Mouse (Mus musculus): Measurements from ENCODE around the gene Trafd1. TPM values are rescaled to one million over a fixed set of nuclear protein-coding genes. Genes with fewer than 3 reads are reported as not detected.
A peak's percentile ranks its signal among the peaks of the same experiment; 100 is the strongest.

The Trafd1 gene
- polyA plus RNA-seq, 1 experiment from 2014 or later: 119 TPM

DNA sequence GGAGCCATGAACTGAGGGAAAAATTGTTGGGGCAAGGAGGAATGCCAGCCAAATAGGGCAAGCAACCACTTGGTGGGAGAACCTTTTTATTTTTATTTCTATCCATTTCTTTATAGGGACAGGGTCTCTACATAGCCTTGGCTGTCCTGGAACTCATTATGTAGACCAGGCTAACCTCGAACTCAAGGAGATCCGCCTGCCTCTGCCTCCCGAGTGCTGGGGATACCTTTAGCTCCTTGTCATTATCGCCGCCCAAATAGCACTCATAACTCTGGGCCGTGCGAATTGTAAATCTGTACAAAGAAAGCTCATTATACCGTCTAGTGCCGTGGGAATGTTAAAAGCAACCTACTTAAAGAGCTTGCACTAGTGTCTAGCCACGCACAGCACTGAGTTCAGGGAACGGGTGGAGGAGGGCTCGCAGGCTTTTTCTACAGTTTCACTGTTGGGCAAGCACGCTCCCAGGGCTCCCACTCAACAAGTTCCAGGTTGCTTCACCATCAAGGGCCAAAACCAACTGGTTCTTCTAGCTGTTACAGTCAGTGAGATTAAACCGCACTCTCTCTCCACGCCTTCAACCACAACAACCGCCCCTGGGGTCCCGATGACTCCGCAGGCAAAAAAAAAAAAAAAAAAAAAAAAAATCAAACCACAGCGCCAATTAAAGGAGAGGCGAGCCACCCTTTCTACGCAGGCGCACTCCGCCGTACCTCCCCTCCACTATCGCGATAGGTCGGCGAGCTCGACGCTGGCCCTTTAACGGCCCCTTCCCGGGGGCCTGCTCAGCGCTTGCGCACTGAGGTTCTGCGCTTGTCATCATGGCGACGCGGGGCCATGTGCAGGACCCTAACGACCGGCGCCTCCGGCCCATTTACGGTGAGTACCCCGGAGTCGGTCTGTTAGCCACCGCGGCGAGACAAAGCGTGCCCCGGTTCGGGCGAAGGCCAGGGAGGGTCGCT lies 12.0 kb upstream of the Trafd1 start, which contains the start of gene Naa25:
Gene Naa25, plus strand, starts transcription at position 750 of the 959 bp plus-strand sequence.
- ATAC-seq (ENCODE audit: low read depth): peak; percentile 96
- Histone ChIP-seq H3K36me3 (peaks cover 10% of the 10 kb centered on the region), H3K4me2 (peak within 1 kb of the TSS; percentile 97), H3K9ac (peak within 1 kb of the TSS; percentile 91), H3K4me1 (replicated peaks) (peaks cover 30% of the 10 kb centered on the region), H3K27ac (replicated peaks) (peak within 1 kb of the TSS; percentile 83), H3K4me3 (peak within 1 kb of the TSS; percentile 96), H3K27me3 (no peaks in the 10 kb centered on the region), H3K9me3 (no peaks in the 10 kb centered on the region)
- 10% methylated on average over 53 of the region's 53 CpGs for WGBS

DNA sequence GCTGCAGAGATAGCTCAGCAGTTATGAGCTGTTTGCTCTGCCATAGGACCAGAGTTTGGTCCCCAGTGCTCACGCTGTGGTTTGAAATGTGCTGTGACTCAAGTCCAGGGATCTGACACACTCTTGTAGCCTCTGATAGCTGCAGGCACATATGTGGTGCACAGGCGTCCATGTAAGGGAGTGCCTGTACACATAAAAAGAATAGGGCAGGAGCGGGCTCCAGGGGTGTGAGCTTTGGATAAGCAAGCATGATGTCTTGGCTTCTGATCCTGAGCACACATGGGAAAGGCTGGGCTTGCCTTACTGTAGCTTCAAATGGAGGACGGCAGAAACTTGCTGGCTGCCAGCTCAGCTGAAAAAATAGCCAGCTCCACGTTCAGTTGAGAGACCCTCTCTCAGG lies 10.2 kb upstream of the Trafd1 start:
- Histone ChIP-seq H3K9me3 (no peaks in the 10 kb centered on the region), H3K27me3 (no peaks in the 10 kb centered on the region), H3K27ac (replicated peaks) (no peak overlapping the region), H3K4me1 (replicated peaks) (peaks cover 24% of the 10 kb centered on the region), H3K4me2 (no peak overlapping the region), H3K36me3 (no peaks in the 10 kb centered on the region), H3K4me3 (no peak overlapping the region), H3K9ac (no peak overlapping the region)
- 86% methylated on average over 5 of the region's 5 CpGs for WGBS
- no peak for ATAC-seq (ENCODE audit: low read depth)

DNA sequence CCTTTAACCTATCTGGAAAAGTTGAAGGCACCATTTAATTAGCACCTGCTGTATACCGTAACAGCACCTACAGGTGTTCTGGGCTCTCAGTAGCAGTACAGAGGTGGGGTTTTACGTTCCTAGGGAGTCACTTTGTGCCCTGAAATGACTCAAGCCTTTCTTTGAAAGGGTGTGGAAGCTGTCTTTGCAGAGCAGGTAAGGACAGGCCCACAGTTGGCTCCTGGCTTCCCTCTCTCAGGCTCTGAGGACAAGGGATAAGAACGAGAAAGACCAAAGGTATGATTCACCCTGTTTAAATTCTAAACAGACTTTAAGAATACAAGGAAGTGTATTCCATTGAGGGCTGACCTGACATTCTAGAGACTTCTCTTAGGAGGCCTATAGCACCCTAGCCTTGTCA lies 8.0 kb upstream of the Trafd1 start:
- ATAC-seq (ENCODE audit: low read depth): no peak
- Histone ChIP-seq H3K9me3 (no peaks in the 10 kb centered on the region), H3K9ac (no peak overlapping the region)

DNA sequence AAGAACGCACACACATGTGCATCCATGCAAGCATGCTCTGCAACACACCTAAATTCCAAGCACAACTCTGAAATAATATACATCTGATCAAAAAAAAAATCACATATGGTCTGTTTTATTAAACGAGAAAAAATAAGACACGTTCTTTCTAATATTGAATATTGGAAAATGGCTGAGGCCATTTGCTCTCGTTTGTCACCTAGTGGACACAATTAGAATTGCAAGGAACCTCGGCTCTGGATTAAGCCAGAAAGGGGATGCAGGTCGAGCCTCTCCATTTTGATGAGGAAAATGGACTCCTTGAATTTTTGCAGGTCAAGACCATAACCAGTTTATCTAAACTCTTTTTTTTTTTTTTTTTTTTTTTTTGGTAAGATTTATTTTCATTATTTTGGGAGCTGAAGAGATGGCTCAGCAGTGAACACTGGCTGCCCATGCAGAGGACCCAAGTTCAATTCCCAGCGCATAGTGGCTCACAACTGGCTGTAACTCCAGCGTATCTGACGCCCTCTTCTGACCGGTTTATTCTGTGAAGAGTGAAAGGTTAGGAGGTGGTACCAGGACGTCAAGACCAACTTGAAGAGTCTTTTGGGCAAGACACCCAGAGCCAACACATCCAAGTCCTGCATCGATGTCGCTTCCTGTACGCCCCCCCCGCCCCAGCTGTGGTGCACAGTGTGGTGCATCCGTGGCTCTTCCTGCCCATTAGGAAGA lies 7.4 kb upstream of the Trafd1 start:
- Histone ChIP-seq H3K9me3 (no peaks in the 10 kb centered on the region), H3K27me3 (no peaks in the 10 kb centered on the region), H3K4me3 (no peak overlapping the region), H3K36me3 (no peaks in the 10 kb centered on the region), H3K27ac (replicated peaks) (no peak overlapping the region), H3K4me2 (no peak overlapping the region), H3K4me1 (replicated peaks) (peaks cover 6% of the 10 kb centered on the region), H3K9ac (no peak overlapping the region)
- no peak for ATAC-seq (ENCODE audit: low read depth)
- WGBS: 59% methylated on average over 16 of the region's 16 CpGs

More for the DNA sequence above, 8.0 kb upstream of the Trafd1 start:
- Histone ChIP-seq H3K36me3 (no peaks in the 10 kb centered on the region), H3K27ac (replicated peaks) (no peak overlapping the region), H3K27me3 (no peaks in the 10 kb centered on the region), H3K4me3 (no peak overlapping the region), H3K4me2 (no peak overlapping the region), H3K4me1 (replicated peaks) (peaks cover 6% of the 10 kb centered on the region)
- WGBS: 86% methylated on average over 3 of the region's 3 CpGs

DNA sequence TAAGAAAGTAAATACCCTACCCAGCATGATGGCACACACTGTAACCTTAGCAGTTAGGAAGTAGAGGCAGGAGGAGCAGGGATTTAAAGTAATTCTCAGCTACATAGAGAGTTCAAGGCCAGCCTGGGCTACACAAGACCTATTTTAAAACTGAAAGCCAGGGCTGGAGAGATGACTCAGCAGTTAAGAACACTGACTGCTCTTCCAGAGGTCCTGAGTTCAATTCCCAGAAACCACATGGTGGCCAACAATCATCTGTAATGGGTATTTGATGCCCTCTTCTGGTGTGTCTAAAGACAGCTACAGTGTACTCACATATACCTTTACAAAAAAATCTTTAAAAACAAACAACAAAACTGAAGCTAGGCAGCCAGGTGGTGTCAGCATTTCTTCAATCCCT lies 4.3 kb upstream of the Trafd1 start:
- H3K27ac ChIP-seq (replicated peaks): no peak overlapping the region
- H3K4me3 ChIP-seq: no peak overlapping the region
- no peaks in the 10 kb centered on the region for H3K36me3 ChIP-seq
- H3K4me1 ChIP-seq (replicated peaks): peaks cover 9% of the 10 kb centered on the region
- H3K27me3 ChIP-seq: no peaks in the 10 kb centered on the region; the same call in 1 of the 2 replicates
- no peak overlapping the region for H3K9ac ChIP-seq
- H3K9me3 ChIP-seq: no peaks in the 10 kb centered on the region
- no peak for ATAC-seq (ENCODE audit: low read depth)
- H3K4me2 ChIP-seq: no peak overlapping the region

DNA sequence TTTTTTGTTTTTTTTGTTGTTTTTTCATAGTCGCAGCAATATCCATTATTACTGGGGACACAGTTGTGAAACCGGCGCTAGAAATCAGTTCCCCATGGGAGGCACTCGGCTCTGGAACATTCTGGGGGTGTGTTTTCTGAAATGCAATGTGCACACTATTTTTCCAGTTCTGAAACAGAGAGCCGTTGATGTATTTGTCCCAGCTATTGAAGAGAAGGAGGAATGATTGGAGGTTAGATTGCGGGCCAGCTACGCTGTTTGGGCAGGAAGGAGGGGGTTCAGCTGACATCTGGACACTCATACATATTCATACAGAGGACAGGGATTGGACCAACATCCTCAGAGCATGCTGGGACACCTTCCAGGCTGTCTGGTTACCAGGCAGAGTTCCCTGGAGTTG lies 3.7 kb upstream of the Trafd1 start:
- ATAC-seq (ENCODE audit: low read depth): no peak
- WGBS: 47% methylated on average over 7 of the region's 7 CpGs
- Histone ChIP-seq H3K9me3 (no peaks in the 10 kb centered on the region), H3K27ac (replicated peaks) (no peak overlapping the region), H3K4me1 (replicated peaks) (peaks cover 15% of the 10 kb centered on the region), H3K4me3 (no peak overlapping the region), H3K36me3 (no peaks in the 10 kb centered on the region), H3K9ac (no peak overlapping the region), H3K4me2 (no peak overlapping the region), H3K27me3 (no peaks in the 10 kb centered on the region; the same call in 1 of the 2 replicates)

DNA sequence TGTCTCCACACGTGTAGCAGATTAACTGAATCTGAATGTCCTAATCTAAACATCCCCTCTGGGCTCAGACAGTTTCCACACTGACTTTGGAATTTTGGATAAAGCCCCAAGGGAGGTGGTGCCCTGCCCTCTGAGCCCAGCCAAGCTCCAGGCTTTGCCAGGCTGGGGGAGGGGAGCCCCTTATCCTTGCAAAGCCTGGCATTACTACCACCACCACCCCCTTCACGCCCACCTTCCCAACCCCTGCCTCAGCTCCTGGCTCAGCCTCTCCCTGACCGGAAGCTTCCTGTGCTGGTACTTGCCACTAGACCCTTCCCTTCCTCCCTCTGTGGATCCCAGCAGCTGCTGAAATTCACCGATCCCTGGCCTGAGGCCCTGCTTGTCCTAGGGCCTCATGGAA lies 1.7 kb upstream of the Trafd1 start:
- no peak overlapping the region for H3K9ac ChIP-seq
- no peaks in the 10 kb centered on the region; the same call in 1 of the 2 replicates for H3K27me3 ChIP-seq
- no peak overlapping the region for H3K4me3 ChIP-seq
- no peak for ATAC-seq (ENCODE audit: low read depth)
- H3K4me1 ChIP-seq (replicated peaks): peaks cover 32% of the 10 kb centered on the region
- 0 out of 2 replicates have a peak, but pooled peaks cover 1% of the 10 kb centered on the region for H3K36me3 ChIP-seq
- H3K27ac ChIP-seq (replicated peaks): no peak overlapping the region
- H3K4me2 ChIP-seq: no peak overlapping the region
- 71% methylated on average over 4 of the region's 4 CpGs for WGBS
- no peaks in the 10 kb centered on the region for H3K9me3 ChIP-seq

DNA sequence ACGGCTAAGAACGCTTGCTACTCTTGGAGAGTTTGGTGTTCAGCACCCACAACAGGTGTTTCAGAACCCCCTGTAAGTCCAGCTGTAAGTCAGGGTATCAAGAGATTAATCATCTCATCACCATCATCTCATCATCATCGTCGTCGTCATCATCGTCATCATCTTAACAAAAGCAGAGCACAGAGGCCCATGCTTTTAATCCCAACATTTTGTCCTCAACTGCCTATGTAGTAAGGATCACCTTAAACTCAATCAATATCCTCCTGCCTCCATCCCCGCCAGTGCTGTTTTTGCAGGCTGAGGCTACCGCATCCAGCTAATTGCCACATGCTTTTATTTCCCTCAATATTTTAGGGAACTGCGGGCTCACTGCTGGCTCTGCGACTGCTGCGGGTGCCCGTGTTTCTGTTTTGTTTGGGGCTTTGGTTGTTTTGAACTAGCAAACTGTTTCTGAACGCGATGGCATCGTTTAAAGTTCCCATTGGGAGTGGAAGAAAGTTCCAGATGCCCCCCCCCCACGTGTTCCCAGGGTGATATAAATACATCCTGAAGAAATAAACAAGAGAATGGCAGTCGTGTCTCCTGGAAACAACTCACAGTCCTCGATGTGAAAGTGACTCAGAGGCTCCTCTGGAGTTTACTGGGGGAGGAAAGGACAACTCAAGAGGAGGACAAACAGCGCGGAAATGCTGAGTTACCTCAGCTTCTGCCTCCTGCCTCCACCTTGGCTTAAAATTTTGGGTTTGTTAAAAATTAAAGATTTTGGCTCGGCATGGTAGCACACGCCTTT lies 883 bp upstream of the Trafd1 start:
- H3K4me1 ChIP-seq (replicated peaks): peaks cover 32% of the 10 kb centered on the region
- H3K4me3 ChIP-seq: peak overlapping the region; percentile 80
- peak overlapping the region; percentile 61 for H3K4me2 ChIP-seq
- peak overlapping the region; percentile 88; the same call in 1 of the 2 replicates for H3K27ac ChIP-seq (replicated peaks)
- peak overlapping the region; percentile 91 for H3K9ac ChIP-seq
- no peaks in the 10 kb centered on the region; the same call in 1 of the 2 replicates for H3K27me3 ChIP-seq
- H3K36me3 ChIP-seq: peaks cover 9% of the 10 kb centered on the region
- WGBS: 32% methylated on average over 22 of the region's 22 CpGs
- H3K9me3 ChIP-seq: no peaks in the 10 kb centered on the region
- no peak for ATAC-seq (ENCODE audit: low read depth)

DNA sequence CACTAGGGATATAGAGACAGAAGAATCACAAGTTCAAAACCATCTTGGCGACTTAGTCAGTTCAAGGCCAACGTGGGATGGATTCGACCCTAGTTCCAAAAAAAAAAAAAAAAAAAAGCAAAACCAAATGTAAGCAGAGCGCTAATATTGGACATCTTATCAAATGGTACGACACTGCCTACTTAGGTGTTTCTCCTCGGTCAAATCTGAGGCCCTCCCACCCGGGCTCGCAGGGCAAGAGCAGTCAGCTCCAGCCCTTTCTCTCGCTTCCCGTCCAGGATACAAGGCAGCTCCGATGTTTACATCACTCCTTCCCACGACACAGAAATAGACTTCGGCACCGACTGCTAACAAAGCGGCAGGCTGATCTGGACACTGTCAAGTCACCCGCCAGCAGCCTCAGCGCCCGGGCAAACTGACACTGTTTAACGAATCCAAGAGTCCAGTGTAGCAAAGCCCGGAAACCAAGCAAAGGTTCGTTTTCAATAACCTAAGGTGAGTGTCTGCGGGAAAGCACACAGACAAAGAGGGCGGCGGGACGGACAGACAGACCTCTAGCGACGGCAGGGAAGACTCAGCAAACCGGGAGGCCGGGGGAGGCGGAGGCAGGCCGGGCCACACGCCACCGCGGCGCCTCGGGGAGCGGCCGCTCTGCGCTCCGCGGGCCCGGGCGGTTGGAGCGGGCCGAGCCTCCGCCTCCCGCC lies 523 bp downstream of the Trafd1 start:
- Histone ChIP-seq H3K36me3 (peaks cover 23% of the 10 kb centered on the region), H3K4me1 (replicated peaks) (peaks cover 32% of the 10 kb centered on the region), H3K4me3 (peak overlapping the region; percentile 80), H3K4me2 (peak overlapping the region; percentile 61), H3K27me3 (no peaks in the 10 kb centered on the region; the same call in 1 of the 2 replicates), H3K9me3 (no peaks in the 10 kb centered on the region; the same call in 1 of the 2 replicates), H3K9ac (peak overlapping the region; percentile 91), H3K27ac (replicated peaks) (peak overlapping the region; percentile 88)
- ATAC-seq (ENCODE audit: low read depth): peak; percentile 69
- WGBS: 3% methylated on average over 47 of the region's 47 CpGs

DNA sequence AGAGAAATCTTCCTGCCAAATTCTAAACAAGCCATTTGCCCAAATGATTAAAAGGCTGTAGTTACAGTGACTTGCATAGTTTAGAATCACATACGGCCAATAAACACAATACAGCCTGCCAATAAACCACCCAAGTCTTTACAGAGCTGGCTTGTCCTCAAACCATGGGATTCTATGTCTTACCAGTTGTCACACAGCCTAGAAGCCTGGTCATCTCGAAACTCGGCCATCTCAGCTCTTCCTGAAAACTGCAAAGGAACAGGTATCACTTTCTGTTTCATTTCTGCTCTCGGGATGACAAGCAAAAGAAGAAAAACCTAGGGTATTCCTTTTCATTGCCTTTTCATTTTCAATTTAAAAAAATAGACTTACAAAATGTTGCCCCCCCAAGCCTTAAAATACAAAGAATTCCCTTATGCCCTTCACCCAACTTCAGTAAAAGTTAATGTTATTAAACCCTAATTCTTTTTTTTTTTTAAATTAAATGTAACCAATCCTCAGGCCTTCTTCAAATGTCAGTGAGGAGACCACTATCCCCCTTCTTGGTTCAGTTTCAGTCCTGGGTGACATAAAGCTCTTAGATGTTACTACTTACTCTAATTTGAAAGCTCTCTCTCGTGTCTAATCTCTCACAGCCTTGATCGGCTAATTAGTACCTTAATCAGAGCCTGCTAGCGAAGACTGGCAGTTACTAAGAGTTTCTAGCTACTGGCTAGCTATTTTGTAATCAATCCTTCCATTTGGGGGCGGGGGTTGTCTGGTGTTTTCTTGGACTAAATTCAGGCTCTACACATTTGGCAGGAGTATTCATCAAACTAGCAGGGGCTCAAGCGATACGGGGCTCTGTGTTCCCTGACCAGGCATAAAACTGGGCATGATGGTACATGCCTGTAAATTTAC lies 1.3 kb downstream of the Trafd1 start:
- peak overlapping the region; percentile 80 for H3K4me3 ChIP-seq
- H3K4me2 ChIP-seq: peak overlapping the region; percentile 61
- peaks cover 32% of the 10 kb centered on the region for H3K4me1 ChIP-seq (replicated peaks)
- 44% methylated on average over 10 of the region's 10 CpGs for WGBS
- H3K27me3 ChIP-seq: no peaks in the 10 kb centered on the region; the same call in 1 of the 2 replicates
- no peak for ATAC-seq (ENCODE audit: low read depth)
- no peaks in the 10 kb centered on the region; the same call in 1 of the 2 replicates for H3K9me3 ChIP-seq
- H3K9ac ChIP-seq: peak overlapping the region; percentile 91
- peak overlapping the region; percentile 88; the same call in 1 of the 2 replicates for H3K27ac ChIP-seq (replicated peaks)
- peaks cover 31% of the 10 kb centered on the region for H3K36me3 ChIP-seq

Data from neural tube, embryonic 13.5 days (tissue).